Mouse (Mus musculus) brain, embryonic 14.5 days (tissue): ENCODE data around the gene Ptgir. TPM values are rescaled to one million over a fixed set of nuclear protein-coding genes. Genes with fewer than 3 reads are reported as not detected.

ENCODE experiments used
- DNase-seq: peaks from one replicate; pipeline ENCODE4 v3.0.0-alpha.2; 2011; ENCODE audit warnings: low read depth
- CTCF ChIP-seq: fragments of 200-500 bp; IDR thresholded peaks from 2 replicates; pipeline ENCODE4 v1.5.1; 2012; ENCODE audit warnings: inconsistent platforms, mild to moderate bottlenecking, moderate library complexity, borderline replicate concordance; ENCODE audit not compliant: insufficient read depth, insufficient read length; ENCODE audit errors: extremely low read depth
- POLR2A ChIP-seq: fragments of 200-500 bp; IDR thresholded peaks from 2 replicates; pipeline ENCODE4 v1.6.1; 2012; ENCODE audit warnings: mild to moderate bottlenecking, inconsistent platforms, borderline replicate concordance; ENCODE audit not compliant: poor library complexity, insufficient read depth, insufficient read length, severe bottlenecking; ENCODE audit errors: extremely low read depth
- polyA plus RNA-seq: library from polyadenylated mRNA; depleted of rRNA; stranded (reverse); fragments of >200 nt; gene quantifications from 2 replicates; pipeline ENCODE4 v1.2.3, GENCODE M21; 2012; rRNA removed

Ptgir gene
- 0.47 and 0.75 TPM in 2 replicates for polyA plus RNA-seq

GRCm38 (mm10) chr7:16906281-16906680 is at the start of gene Ptgir:
Gene Ptgir, plus strand, starts transcription at chr7:16906490.
- peak; percentile 41 for DNase-seq
- TF ChIP-seq CTCF (no peak), POLR2A (no peak)

- DNase-seq, result peak; percentile 53
Observed at GRCm38 (mm10) chr7:16858336-16858735, 48.0 kb upstream of the Ptgir start.

GRCm38 (mm10) chr7:16859902-16860651 is 46.2 kb upstream of the Ptgir start:
- peak; percentile 77 for DNase-seq
- TF ChIP-seq CTCF (peak; percentile 67), POLR2A (no peak)

More at GRCm38 (mm10) chr7:16858336-16858735, 48.0 kb upstream of the Ptgir start:
- peak; percentile 81 for TF ChIP-seq CTCF
- TF ChIP-seq POLR2A, result no peak

- no peak for DNase-seq
- TF ChIP-seq CTCF (no peak), POLR2A (no peak)
Observed at GRCm38 (mm10) chr7:16867488-16867887, 38.8 kb upstream of the Ptgir start.

- TF ChIP-seq POLR2A, result no peak
- no peak for TF ChIP-seq CTCF
- peak; percentile 97 for DNase-seq
Observed at GRCm38 (mm10) chr7:16869497-16869896, 36.8 kb upstream of the Ptgir start.

- DNase-seq, result no peak
- TF ChIP-seq CTCF, result no peak
- no peak for TF ChIP-seq POLR2A
Observed at GRCm38 (mm10) chr7:16871600-16871999, 34.7 kb upstream of the Ptgir start.

- DNase-seq, result no peak
- TF ChIP-seq POLR2A (no peak), CTCF (no peak)
Observed at GRCm38 (mm10) chr7:16872478-16872877, 33.8 kb upstream of the Ptgir start.

- TF ChIP-seq CTCF (no peak), POLR2A (no peak)
- no peak for DNase-seq
Observed at GRCm38 (mm10) chr7:16873392-16873791, 32.9 kb upstream of the Ptgir start.

- DNase-seq, result peak; percentile 88
- TF ChIP-seq CTCF, result peak; percentile 92
- no peak for TF ChIP-seq POLR2A
Observed at GRCm38 (mm10) chr7:16874190-16874589, 32.1 kb upstream of the Ptgir start.

GRCm38 (mm10) chr7:16874756-16875309 is 31.5 kb upstream of the Ptgir start:
- TF ChIP-seq POLR2A (no peak), CTCF (peak; percentile 9; the same call in 1 of the 2 replicates)
- peak; percentile 100 for DNase-seq

GRCm38 (mm10) chr7:16875310-16875325 is 31.2 kb upstream of the Ptgir start, which contains the start of gene Dact3:
Gene Dact3, plus strand, starts transcription at chr7:16875317.
- no peak for DNase-seq
- TF ChIP-seq CTCF, result no peak
- no peak for TF ChIP-seq POLR2A

GRCm38 (mm10) chr7:16875326-16875725 is 31.0 kb upstream of the Ptgir start:
- DNase-seq, result no peak
- TF ChIP-seq POLR2A (peak; percentile 83), CTCF (no peak)
